Mouse (Mus musculus): ENCODE measurements around the gene Ly6f. TPM values are rescaled to one million over a fixed set of nuclear protein-coding genes. Genes with fewer than 3 reads are reported as not detected.

Ly6f gene
- polyA plus RNA-seq (2016; fragmentation: Nextera tagmentation; extraction: Ambion mirVana), result 0.15 and 0.17 TPM in 2 replicates

GRCm38 (mm10) chr15:75268121-75268520 lies at the start of gene Ly6f:
Ly6f (plus strand) TSS chr15:75268421.
- H3K4me3 ChIP-seq, result no peak within 1 kb of the TSS
- H3K9me3 ChIP-seq (replicated peaks), result no peaks in the 10 kb centered on the region
- no peak within 1 kb of the TSS for H3K27ac ChIP-seq
- H3K9ac ChIP-seq, result no peak within 1 kb of the TSS
- H3K27me3 ChIP-seq (replicated peaks), result no peaks in the 10 kb centered on the region
- no peak for ATAC-seq
- H3K4me1 ChIP-seq, result no peaks in the 10 kb centered on the region
- no peak within 1 kb of the TSS for H3K4me2 ChIP-seq
- H3K36me3 ChIP-seq, result no peaks in the 10 kb centered on the region

DNA sequence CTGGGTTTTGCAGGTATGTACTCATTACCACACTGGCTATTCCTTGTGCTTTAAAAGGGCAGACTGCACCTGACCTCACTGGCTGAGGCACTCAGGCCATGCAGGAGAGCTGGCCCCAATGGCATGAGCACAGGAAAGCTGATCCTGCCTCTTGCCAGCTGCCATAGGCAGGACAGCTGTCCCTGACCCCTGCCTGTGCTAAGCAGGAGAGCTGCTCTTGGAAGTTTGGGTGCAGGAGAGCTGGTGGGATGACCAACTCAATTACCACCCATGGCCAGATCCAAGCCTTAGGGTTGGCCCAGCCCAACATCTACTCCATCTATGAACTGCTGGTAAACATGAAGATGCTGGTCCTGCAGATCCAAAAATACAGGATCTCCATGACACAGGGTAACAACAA lies 46.3 kb upstream of the Ly6f start:
- Histone ChIP-seq H3K9me3 (replicated peaks) (peaks cover 5% of the 10 kb centered on the region; the same call in 1 of the 2 replicates), H3K4me2 (no peak overlapping the region), H3K9ac (no peak overlapping the region), H3K4me3 (no peak overlapping the region), H3K27me3 (replicated peaks) (no peaks in the 10 kb centered on the region), H3K36me3 (no peaks in the 10 kb centered on the region), H3K27ac (no peak overlapping the region), H3K4me1 (no peaks in the 10 kb centered on the region)
- no peak for ATAC-seq

GRCm38 (mm10) chr15:75237736-75238288 lies 30.4 kb upstream of the Ly6f start:
- Histone ChIP-seq H3K9ac (no peak overlapping the region), H3K9me3 (replicated peaks) (no peaks in the 10 kb centered on the region), H3K27ac (no peak overlapping the region), H3K27me3 (replicated peaks) (no peaks in the 10 kb centered on the region), H3K4me3 (no peak overlapping the region), H3K36me3 (no peaks in the 10 kb centered on the region), H3K4me1 (no peaks in the 10 kb centered on the region), H3K4me2 (no peak overlapping the region)
- 69% methylated on average over 3 of the region's 3 CpGs for WGBS (ENCODE audit: insufficient replicate concordance)
- ATAC-seq, result no peak

DNA sequence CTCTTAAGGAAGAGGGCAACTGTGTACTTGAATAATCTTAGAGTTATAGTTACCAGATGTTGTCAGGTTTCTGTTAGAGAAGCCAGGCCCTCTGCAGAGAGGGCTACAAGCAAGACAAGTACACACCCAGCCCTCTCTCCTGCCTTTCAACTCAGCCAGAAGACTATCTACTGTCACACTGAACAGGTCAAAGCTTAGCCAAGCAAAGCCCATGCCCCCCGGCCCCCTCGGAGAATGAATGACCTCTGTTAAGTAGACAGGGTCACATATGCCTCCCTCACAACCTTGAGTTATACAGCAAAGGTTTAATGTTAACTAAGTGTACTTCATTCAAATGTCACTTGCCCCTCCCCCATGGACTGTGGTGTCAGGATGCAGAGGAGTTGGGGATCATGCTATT lies 27.7 kb upstream of the Ly6f start:
- H3K27me3 ChIP-seq (replicated peaks), result no peaks in the 10 kb centered on the region
- no peaks in the 10 kb centered on the region for H3K4me1 ChIP-seq
- H3K4me2 ChIP-seq, result no peak overlapping the region
- WGBS (ENCODE audit: insufficient replicate concordance), result 61% methylated on average over 2 of the region's 2 CpGs
- H3K9me3 ChIP-seq (replicated peaks), result no peaks in the 10 kb centered on the region
- H3K27ac ChIP-seq, result no peak overlapping the region
- H3K36me3 ChIP-seq, result no peaks in the 10 kb centered on the region
- no peak overlapping the region for H3K9ac ChIP-seq
- H3K4me3 ChIP-seq, result no peak overlapping the region
- no peak for ATAC-seq

DNA sequence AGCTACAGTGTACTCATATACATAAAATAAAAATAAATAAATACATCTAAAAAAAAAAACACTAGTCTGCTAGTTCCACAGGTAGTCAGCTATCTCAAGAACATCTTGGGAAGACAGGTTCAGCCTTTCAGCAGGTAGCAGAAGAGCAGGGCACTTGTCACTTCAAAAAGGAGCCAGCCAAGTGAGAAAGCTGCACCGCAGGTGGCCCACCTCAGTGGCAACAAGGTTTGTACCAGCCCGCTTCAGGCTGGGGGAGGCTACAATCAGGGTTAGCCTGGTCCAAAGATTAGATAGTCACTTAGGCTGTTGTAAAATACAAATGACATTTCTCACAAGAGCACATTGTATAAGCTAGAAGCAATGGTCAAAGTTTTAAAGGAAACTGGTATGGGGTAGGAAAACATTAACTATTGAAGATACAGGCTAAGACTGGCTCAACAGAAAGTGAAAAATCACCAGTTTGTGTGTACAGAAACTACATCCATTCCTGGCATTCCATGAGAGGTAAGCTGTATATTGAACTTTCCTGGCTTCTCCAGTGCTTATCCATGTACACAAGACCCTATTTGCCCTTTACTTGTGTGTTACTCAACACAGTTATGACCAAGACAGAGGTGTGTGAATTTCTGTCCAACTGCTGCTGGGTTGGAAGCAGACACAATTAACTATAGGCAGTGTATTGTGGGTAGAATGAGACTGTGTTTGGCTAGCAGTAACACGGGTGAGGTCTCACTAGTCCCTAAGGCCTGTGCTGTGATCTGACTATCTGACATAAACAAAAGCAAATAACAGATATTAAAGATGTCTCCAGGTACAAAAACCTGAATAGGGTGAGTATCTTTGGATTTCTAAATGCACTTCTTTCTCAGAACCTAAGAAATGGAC lies 25.2 kb upstream of the Ly6f start:
- Histone ChIP-seq H3K36me3 (no peaks in the 10 kb centered on the region), H3K4me3 (no peak overlapping the region), H3K27ac (no peak overlapping the region), H3K4me1 (no peaks in the 10 kb centered on the region), H3K9ac (no peak overlapping the region), H3K27me3 (replicated peaks) (no peaks in the 10 kb centered on the region), H3K9me3 (replicated peaks) (no peaks in the 10 kb centered on the region), H3K4me2 (no peak overlapping the region)
- no peak for ATAC-seq
- WGBS (ENCODE audit: insufficient replicate concordance), result 60% methylated on average over 3 of the region's 3 CpGs

DNA sequence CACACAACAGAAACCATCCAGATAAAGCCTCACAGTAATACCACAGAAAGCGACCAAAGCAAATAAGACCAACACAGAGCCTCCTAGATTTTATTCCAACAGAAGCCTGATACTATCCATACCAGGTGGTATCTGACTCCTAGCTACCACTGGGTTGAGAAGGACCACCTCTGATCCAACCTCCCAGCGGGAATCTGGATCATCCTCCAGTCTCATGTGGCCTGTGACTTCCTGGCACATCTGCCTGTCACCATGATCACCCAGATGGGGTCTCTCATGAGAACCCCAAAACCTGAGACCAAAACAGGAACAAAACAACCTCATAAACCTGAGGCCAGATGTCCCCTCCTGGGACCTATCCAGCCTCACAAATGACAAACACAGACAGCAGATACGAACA lies 13.6 kb upstream of the Ly6f start:
- Histone ChIP-seq H3K4me2 (no peak overlapping the region), H3K9ac (no peak overlapping the region), H3K4me3 (no peak overlapping the region), H3K27me3 (replicated peaks) (no peaks in the 10 kb centered on the region), H3K36me3 (no peaks in the 10 kb centered on the region), H3K9me3 (replicated peaks) (no peaks in the 10 kb centered on the region), H3K27ac (no peak overlapping the region), H3K4me1 (no peaks in the 10 kb centered on the region)
- no peak for ATAC-seq
- 56% methylated on average over 3 of the region's 3 CpGs for WGBS (ENCODE audit: insufficient replicate concordance)

- H3K9me3 ChIP-seq (replicated peaks), result no peaks in the 10 kb centered on the region
- no peaks in the 10 kb centered on the region for H3K4me1 ChIP-seq
- no peak for ATAC-seq
- no peak overlapping the region for H3K27ac ChIP-seq
- H3K27me3 ChIP-seq (replicated peaks), result no peaks in the 10 kb centered on the region
- no peak overlapping the region for H3K9ac ChIP-seq
- H3K4me3 ChIP-seq, result no peak overlapping the region
- H3K4me2 ChIP-seq, result no peak overlapping the region
- H3K36me3 ChIP-seq, result no peaks in the 10 kb centered on the region
Measured at GRCm38 (mm10) chr15:75265863-75266262, 2.4 kb upstream of the Ly6f start.

- Histone ChIP-seq H3K27ac (no peak overlapping the region), H3K9me3 (replicated peaks) (no peaks in the 10 kb centered on the region), H3K4me3 (no peak overlapping the region), H3K9ac (no peak overlapping the region), H3K4me2 (no peak overlapping the region), H3K27me3 (replicated peaks) (no peaks in the 10 kb centered on the region), H3K36me3 (no peaks in the 10 kb centered on the region), H3K4me1 (no peaks in the 10 kb centered on the region)
- no peak for ATAC-seq
- 48% methylated on average over 1 of the region's 1 CpGs for WGBS (ENCODE audit: insufficient replicate concordance)
Measured at GRCm38 (mm10) chr15:75266626-75267025, 1.6 kb upstream of the Ly6f start.

DNA sequence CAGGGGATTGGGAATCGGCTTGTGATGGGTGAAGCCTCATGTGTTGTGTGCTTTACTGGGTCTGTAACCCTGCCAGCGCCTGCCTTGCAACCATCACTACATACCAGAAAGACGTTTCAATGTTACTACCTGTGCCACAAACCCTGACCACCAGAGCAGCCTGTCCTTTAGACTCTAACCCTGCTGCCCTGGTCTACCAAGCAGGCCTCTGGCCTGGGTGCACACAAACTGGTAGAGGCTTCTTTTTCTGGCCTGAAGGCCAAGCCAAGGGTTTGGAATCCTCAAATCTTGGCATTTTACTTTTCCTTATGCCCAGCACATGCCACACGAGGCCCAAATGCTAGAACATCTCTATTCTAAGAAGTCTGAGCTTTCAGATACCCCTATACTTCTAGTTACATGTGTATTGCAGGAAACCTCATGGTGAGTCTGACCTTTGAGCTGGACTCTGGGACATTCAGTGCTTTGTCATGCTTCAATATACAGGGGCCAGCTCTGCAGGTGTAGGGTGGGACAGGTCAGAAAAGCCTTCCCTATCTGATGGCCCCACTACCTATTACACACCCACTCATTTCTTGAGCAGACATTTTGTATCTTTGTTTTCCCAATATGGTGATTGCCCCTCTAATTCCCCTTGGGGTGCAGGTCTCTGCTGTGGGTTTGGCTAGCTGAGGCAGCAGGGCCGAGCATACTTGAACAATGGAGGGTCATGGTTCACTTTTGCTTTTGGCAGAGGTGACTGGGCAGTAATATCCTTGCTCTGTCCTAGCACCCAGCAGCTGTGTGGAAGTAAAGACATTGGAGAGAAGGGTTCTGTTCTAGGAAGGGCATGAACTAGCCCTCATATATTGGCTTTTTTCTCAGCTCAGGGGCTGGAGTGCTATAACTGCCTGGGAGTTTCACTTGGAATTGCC lies 952 bp downstream of the Ly6f start:
- no peak for ATAC-seq
- WGBS (ENCODE audit: insufficient replicate concordance), result 56% methylated on average over 5 of the region's 5 CpGs
- Histone ChIP-seq H3K27me3 (replicated peaks) (no peaks in the 10 kb centered on the region), H3K36me3 (no peaks in the 10 kb centered on the region), H3K9me3 (replicated peaks) (no peaks in the 10 kb centered on the region), H3K27ac (no peak overlapping the region), H3K9ac (no peak overlapping the region), H3K4me3 (no peak overlapping the region), H3K4me2 (no peak overlapping the region), H3K4me1 (no peaks in the 10 kb centered on the region)

- Histone ChIP-seq H3K27me3 (replicated peaks) (no peaks in the 10 kb centered on the region), H3K4me2 (no peak overlapping the region), H3K36me3 (no peaks in the 10 kb centered on the region), H3K9me3 (replicated peaks) (no peaks in the 10 kb centered on the region), H3K9ac (no peak overlapping the region), H3K27ac (no peak overlapping the region), H3K4me3 (no peak overlapping the region), H3K4me1 (no peaks in the 10 kb centered on the region)
- ATAC-seq, result no peak
Measured at GRCm38 (mm10) chr15:75270169-75270568, 1.9 kb downstream of the Ly6f start.

- no peak overlapping the region for H3K27ac ChIP-seq
- H3K9ac ChIP-seq, result no peak overlapping the region
- no peak for ATAC-seq
- no peak overlapping the region for H3K4me2 ChIP-seq
- no peaks in the 10 kb centered on the region for H3K36me3 ChIP-seq
- no peaks in the 10 kb centered on the region for H3K27me3 ChIP-seq (replicated peaks)
- 54% methylated on average over 3 of the region's 3 CpGs for WGBS (ENCODE audit: insufficient replicate concordance)
- no peaks in the 10 kb centered on the region for H3K4me1 ChIP-seq
- H3K9me3 ChIP-seq (replicated peaks), result no peaks in the 10 kb centered on the region
- no peak overlapping the region for H3K4me3 ChIP-seq
Measured at GRCm38 (mm10) chr15:75270691-75271362, 2.6 kb downstream of the Ly6f start.

DNA sequence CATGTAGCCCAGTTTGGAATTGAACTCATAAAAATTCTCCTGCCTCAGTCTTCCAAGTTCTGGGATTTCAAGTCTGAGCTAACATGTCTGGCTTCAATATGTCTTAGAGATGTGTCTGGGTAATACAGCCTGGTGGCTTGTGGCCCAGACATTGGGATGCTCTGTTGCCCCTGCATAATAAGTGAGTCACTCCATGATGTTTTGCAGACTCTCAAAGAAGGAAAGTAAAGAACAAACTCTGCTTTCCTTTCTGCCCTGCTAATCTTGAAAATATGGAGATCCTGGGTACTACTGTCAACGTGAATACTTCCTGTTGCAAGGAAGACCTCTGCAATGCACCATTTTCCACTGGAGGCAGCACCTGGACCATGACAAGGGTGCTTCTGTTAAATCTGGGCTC lies 3.2 kb downstream of the Ly6f start:
- H3K9ac ChIP-seq, result no peak overlapping the region
- no peaks in the 10 kb centered on the region for H3K27me3 ChIP-seq (replicated peaks)
- H3K36me3 ChIP-seq, result no peaks in the 10 kb centered on the region
- no peak overlapping the region for H3K4me2 ChIP-seq
- no peaks in the 10 kb centered on the region for H3K4me1 ChIP-seq
- no peak overlapping the region for H3K4me3 ChIP-seq
- WGBS (ENCODE audit: insufficient replicate concordance), result 43% methylated on average over 1 of the region's 1 CpGs
- H3K27ac ChIP-seq, result no peak overlapping the region
- no peaks in the 10 kb centered on the region for H3K9me3 ChIP-seq (replicated peaks)
- no peak for ATAC-seq

Data from liver, embryonic 12.5 days (tissue).